Mouse (Mus musculus): ENCODE measurements around the gene Tbc1d22a.

Gene Tbc1d22a

GRCm38 (mm10) chr15:86283238-86283637, 69.0 kb downstream of the Tbc1d22a start:
- no peak for DNase-seq

GRCm38 (mm10) chr15:86285296-86285695, 71.0 kb downstream of the Tbc1d22a start:
- no peak for DNase-seq

GRCm38 (mm10) chr15:86290074-86290473, 75.8 kb downstream of the Tbc1d22a start:
- DNase-seq = no peak

GRCm38 (mm10) chr15:86292288-86292687, 78.0 kb downstream of the Tbc1d22a start:
- DNase-seq = no peak

GRCm38 (mm10) chr15:86294426-86294825, 80.2 kb downstream of the Tbc1d22a start:
- no peak for DNase-seq

- DNase-seq = no peak
Measured at GRCm38 (mm10) chr15:86295722-86296288, 81.5 kb downstream of the Tbc1d22a start.

GRCm38 (mm10) chr15:86297281-86297680, 83.0 kb downstream of the Tbc1d22a start:
- DNase-seq = peak; percentile 52

GRCm38 (mm10) chr15:86303876-86304275, 89.6 kb downstream of the Tbc1d22a start:
- DNase-seq = no peak

- no peak for DNase-seq
Measured at GRCm38 (mm10) chr15:86304861-86305260, 90.6 kb downstream of the Tbc1d22a start.

GRCm38 (mm10) chr15:86305290-86305689, 91.0 kb downstream of the Tbc1d22a start:
- DNase-seq = no peak

GRCm38 (mm10) chr15:86309213-86309829, 95.1 kb downstream of the Tbc1d22a start:
- peak; percentile 57 for DNase-seq

- no peak for DNase-seq
Measured at GRCm38 (mm10) chr15:86320803-86321510, 106.7 kb downstream of the Tbc1d22a start.

GRCm38 (mm10) chr15:86326341-86326740, 112.1 kb downstream of the Tbc1d22a start:
- DNase-seq = no peak

- no peak for DNase-seq
Measured at GRCm38 (mm10) chr15:86329911-86330310, 115.7 kb downstream of the Tbc1d22a start.

- DNase-seq = no peak
Measured at GRCm38 (mm10) chr15:86330454-86330853, 116.2 kb downstream of the Tbc1d22a start.

GRCm38 (mm10) chr15:86331501-86332245, 117.4 kb downstream of the Tbc1d22a start:
- no peak for DNase-seq

- DNase-seq = no peak
Measured at GRCm38 (mm10) chr15:86333176-86333575, 118.9 kb downstream of the Tbc1d22a start.

GRCm38 (mm10) chr15:86333606-86334005, 119.3 kb downstream of the Tbc1d22a start:
- DNase-seq = no peak

GRCm38 (mm10) chr15:86334276-86334675, 120.0 kb downstream of the Tbc1d22a start:
- DNase-seq = no peak

GRCm38 (mm10) chr15:86334745-86335144, 120.5 kb downstream of the Tbc1d22a start:
- DNase-seq = no peak

- no peak for DNase-seq
Measured at GRCm38 (mm10) chr15:86335781-86336180, 121.5 kb downstream of the Tbc1d22a start.

GRCm38 (mm10) chr15:86337726-86338125, 123.5 kb downstream of the Tbc1d22a start:
- DNase-seq = no peak

GRCm38 (mm10) chr15:86339736-86340135, 125.5 kb downstream of the Tbc1d22a start:
- DNase-seq = no peak

All from cerebellum, adult 11-12 months (tissue).